Mouse (Mus musculus) kidney, adult 18-20 months (tissue): Measurements from ENCODE around the gene Camta1.
A peak's percentile ranks its signal among the peaks of the same experiment; 100 is the strongest.

Experiments used
- DNase-seq: peaks from one replicate; pipeline ENCODE4 v3.0.0; 2021

Camta1 gene

GRCm38 (mm10) chr4:151511092-151511491 is 350.6 kb downstream of the Camta1 start:
- no peak for DNase-seq

- no peak for DNase-seq
Measured at GRCm38 (mm10) chr4:151510417-151510816, 351.3 kb downstream of the Camta1 start.

- DNase-seq, result no peak
Measured at GRCm38 (mm10) chr4:151506701-151507100, 355.0 kb downstream of the Camta1 start.

GRCm38 (mm10) chr4:151498481-151499276 is 363.0 kb downstream of the Camta1 start:
- DNase-seq, result no peak

- DNase-seq, result peak; percentile 49
Measured at GRCm38 (mm10) chr4:151496581-151496980, 365.1 kb downstream of the Camta1 start.

GRCm38 (mm10) chr4:151495276-151495882 is 366.3 kb downstream of the Camta1 start:
- peak; percentile 21 for DNase-seq

- DNase-seq, result no peak
Measured at GRCm38 (mm10) chr4:151492786-151493185, 368.9 kb downstream of the Camta1 start.

GRCm38 (mm10) chr4:151483977-151484313 is 377.7 kb downstream of the Camta1 start:
- DNase-seq, result no peak

GRCm38 (mm10) chr4:151483299-151483976 is 378.2 kb downstream of the Camta1 start:
- peak; percentile 58 for DNase-seq

GRCm38 (mm10) chr4:151480928-151481327 is 380.7 kb downstream of the Camta1 start:
- no peak for DNase-seq

- DNase-seq, result no peak
Measured at GRCm38 (mm10) chr4:151477950-151478349, 383.7 kb downstream of the Camta1 start.

- DNase-seq, result no peak
Measured at GRCm38 (mm10) chr4:151474895-151475470, 386.7 kb downstream of the Camta1 start.

- DNase-seq, result no peak
Measured at GRCm38 (mm10) chr4:151471886-151472285, 389.8 kb downstream of the Camta1 start.

- no peak for DNase-seq
Measured at GRCm38 (mm10) chr4:151468381-151468780, 393.3 kb downstream of the Camta1 start.

GRCm38 (mm10) chr4:151458686-151459085 is 403.0 kb downstream of the Camta1 start:
- DNase-seq, result no peak

GRCm38 (mm10) chr4:151454611-151455010 is 407.1 kb downstream of the Camta1 start:
- no peak for DNase-seq

- DNase-seq, result no peak
Measured at GRCm38 (mm10) chr4:151454065-151454464, 407.6 kb downstream of the Camta1 start.

- DNase-seq, result no peak
Measured at GRCm38 (mm10) chr4:151451885-151452284, 409.8 kb downstream of the Camta1 start.

- no peak for DNase-seq
Measured at GRCm38 (mm10) chr4:151449981-151450380, 411.7 kb downstream of the Camta1 start.

- no peak for DNase-seq
Measured at GRCm38 (mm10) chr4:151448341-151448740, 413.3 kb downstream of the Camta1 start.

GRCm38 (mm10) chr4:151444665-151445064 is 417.0 kb downstream of the Camta1 start:
- no peak for DNase-seq

GRCm38 (mm10) chr4:151438561-151438960 is 423.1 kb downstream of the Camta1 start:
- DNase-seq, result no peak

GRCm38 (mm10) chr4:151437859-151438258 is 423.8 kb downstream of the Camta1 start:
- no peak for DNase-seq

GRCm38 (mm10) chr4:151425133-151425532 is 436.5 kb downstream of the Camta1 start:
- no peak for DNase-seq
